Mouse (Mus musculus) gastrocnemius, postnatal 4 days (tissue): ENCODE results near the gene Ten1. TPM values are rescaled to one million over a fixed set of nuclear protein-coding genes. Genes with fewer than 3 reads are reported as not detected.

Experiments
- DNase-seq, 2 experiments: peaks; one replicate each; pipeline ENCODE4 v3.0.0; 2021 to 2022; ENCODE audit warnings: low spot score in 2 of 2, mixed read lengths in 2 of 2
- total RNA-seq, 2 experiments: library from RNA; stranded (reverse); gene quantifications; 2 replicates each; pipeline ENCODE4 v1.2.3; 2021

Gene Ten1
- total RNA-seq, 2 experiments from 2014 or later = 29.2 to 38.6 TPM

DNA sequence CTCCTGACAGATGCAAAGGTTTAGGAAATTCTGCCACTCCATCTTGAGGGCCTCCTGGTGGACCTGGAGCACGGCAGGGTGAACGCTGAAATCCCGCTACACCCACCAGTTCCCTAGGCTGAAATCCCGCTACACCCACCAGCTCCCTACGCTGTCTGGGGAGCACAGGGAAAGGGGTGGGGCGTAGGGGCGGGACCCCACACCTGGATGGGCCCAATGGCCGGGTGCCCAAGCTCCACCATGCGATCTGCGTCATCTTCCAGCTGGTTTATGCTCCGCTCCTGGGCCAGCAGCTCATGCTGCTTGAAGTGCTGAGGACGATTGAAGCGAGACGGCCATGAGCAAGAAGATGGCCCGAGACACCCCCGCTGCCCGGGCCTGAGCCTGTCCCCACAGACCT is 33.8 kb downstream of the Ten1 start:
- DNase-seq = no peak

GRCm38 (mm10) chr11:116234901-116235300 is 36.2 kb downstream of the Ten1 start:
- DNase-seq = no peak

GRCm38 (mm10) chr11:116237742-116238395 is 39.2 kb downstream of the Ten1 start, which contains the start of gene Evpl:
TSS of gene Evpl (minus strand) at chr11:116238077.
- DNase-seq = no peak

DNA sequence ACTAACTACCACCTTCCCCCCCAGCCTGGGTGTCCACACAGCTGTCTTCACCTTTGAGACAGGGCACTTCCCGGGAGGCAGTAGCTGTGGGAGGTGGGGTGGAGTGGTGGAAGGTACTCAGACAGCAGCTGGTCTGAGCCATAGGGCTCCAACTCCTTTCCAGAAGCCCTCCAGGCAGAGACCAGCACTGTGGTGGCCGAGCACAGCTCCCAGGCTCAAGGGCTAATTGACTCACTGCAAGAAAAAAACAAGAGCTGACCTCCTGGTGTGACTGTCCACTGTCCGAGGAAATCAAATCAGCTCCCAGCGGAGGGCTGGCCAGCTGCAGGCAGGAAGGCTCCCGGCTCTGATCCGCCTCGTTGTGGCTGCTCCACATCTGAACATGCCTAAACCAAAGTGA is 41.1 kb downstream of the Ten1 start:
- no peak for DNase-seq

DNA sequence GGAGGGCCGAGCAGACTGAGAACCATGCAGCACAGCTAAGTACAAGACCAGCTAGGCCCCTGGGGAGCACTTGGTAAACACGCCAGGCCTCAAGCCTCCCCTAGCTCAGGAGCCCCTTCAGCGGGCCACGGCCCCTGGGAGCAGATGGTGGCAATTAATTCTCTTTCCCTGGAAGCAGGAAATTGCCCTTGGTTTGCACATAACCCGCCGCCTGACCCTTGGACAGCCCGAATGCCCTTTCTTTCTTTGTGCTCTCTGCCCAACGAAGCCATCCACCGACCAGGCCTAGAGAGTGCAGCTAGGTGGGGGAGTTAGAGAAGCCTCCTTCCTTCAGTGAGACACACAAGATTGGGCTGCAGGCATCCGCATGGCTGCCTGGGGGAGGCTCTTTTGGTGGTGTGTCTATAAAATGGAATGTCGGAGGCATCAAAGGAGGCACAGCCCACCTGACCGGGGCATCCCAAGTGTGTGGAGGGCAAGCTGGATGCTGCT is 43.1 kb downstream of the Ten1 start:
- no peak for DNase-seq

- no peak for DNase-seq
Observed at GRCm38 (mm10) chr11:116244580-116244979, 45.9 kb downstream of the Ten1 start.

GRCm38 (mm10) chr11:116245616-116246015 is 47.0 kb downstream of the Ten1 start:
- no peak for DNase-seq

GRCm38 (mm10) chr11:116247502-116248222 is 49.0 kb downstream of the Ten1 start:
- no peak for DNase-seq

- no peak for DNase-seq
Observed at GRCm38 (mm10) chr11:116250898-116251297, 52.2 kb downstream of the Ten1 start.

DNA sequence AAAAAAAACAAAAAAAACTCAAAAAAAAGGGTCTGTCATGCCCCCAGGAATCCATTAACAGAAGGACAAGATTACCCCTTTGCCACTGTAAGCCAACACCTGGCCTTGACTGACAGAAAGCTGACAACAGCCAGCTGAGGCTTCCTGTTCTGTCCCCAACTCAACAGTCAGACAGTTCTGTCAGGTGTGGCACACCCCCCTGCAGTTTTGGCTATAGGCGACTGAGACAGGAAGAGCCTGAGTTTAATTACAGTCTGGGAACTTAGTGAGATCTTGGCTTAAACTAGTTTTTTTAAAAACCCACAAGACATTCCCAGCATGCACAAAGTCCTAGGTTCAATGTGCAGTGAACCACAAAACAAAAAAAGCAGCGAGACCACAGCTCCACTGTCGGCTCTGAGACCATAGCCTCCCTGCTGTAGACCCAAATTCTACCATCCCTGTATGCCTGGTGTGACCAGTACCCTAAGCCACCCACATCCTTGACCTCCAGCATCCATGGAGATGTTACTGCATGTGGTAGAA is 54.5 kb downstream of the Ten1 start:
- no peak for DNase-seq

GRCm38 (mm10) chr11:116254627-116255026 is 56.0 kb downstream of the Ten1 start:
- DNase-seq = no peak

GRCm38 (mm10) chr11:116255090-116255981 is 56.7 kb downstream of the Ten1 start:
- DNase-seq = no peak

DNA sequence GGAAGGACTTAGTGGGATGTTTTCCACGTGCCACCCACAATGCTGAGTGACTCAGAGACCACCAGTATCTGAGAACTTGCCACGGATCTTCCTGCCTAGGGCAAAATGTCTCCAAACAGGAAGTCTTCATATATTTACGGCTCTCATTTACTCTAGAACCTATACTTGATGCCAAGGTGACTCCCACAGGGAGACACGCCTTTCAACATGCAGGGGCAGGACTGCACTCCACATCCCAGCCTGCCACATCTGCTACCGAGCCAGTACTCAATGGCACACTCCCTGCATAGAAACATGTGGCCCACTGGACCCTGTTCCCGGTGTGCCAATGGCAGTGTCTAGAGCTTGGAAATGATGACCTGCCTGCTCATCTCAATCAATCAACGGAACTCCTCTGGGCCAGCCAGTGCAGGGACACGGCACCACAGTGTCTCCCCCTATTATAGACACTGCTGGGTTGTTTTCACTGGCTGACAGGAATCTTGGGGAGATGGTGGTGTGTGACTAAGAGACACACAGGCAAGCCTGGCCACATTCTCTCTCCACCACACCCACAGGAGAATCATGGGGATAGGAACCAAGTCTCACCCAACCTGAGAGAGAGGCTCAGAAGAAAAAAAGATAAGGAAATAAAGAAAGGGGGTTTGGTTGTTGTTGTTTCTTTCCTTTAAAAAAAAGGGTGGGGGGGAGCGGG is 57.5 kb downstream of the Ten1 start:
- no peak for DNase-seq

- no peak for DNase-seq
Observed at GRCm38 (mm10) chr11:116259461-116259860, 60.8 kb downstream of the Ten1 start.

GRCm38 (mm10) chr11:116260259-116260658 is 61.6 kb downstream of the Ten1 start:
- no peak for DNase-seq

Other genes starting within 250 kb of the Ten1 start
- 1 to 10 TPM; 5.1 to 6.2 TPM for gene Itgb4, start 224.1 kb upstream of the Ten1 start, total RNA-seq
- 10 to 100 TPM; 32.7 to 40.0 TPM for gene Galk1, start 186.1 kb upstream of the Ten1 start, total RNA-seq
- gene H3f3b, start 170.9 kb upstream of the Ten1 start, total RNA-seq = 100 to 1,000 TPM; 383 to 437 TPM
- 10 to 100 TPM; 25.9 to 26.0 TPM for gene Unk, start 168.5 kb upstream of the Ten1 start, total RNA-seq
- gene Unc13d, start 120.9 kb upstream of the Ten1 start, total RNA-seq = 1 to 10 TPM; 1.1 to 2.0 TPM
- 10 to 100 TPM; 63.0 to 63.4 TPM for gene Wbp2, start 111.9 kb upstream of the Ten1 start, total RNA-seq
- gene Trim47, start 71.6 kb upstream of the Ten1 start, total RNA-seq = 10 to 100 TPM; 48.1 to 48.8 TPM
- gene Trim65, start 67.7 kb upstream of the Ten1 start, total RNA-seq = 1 to 10 TPM; 4.2 to 4.6 TPM
- gene Mrpl38, start 60.0 kb upstream of the Ten1 start, total RNA-seq = 10 to 100 TPM; 47.0 to 50.6 TPM
- gene Fbf1, start 30.7 kb upstream of the Ten1 start, total RNA-seq = 10 to 100 TPM; 26.6 to 27.5 TPM
- gene Acox1, start 190 bp downstream of the Ten1 start, total RNA-seq = 10 to 100 TPM; 45.6 to 47.5 TPM
- gene Evpl, start 39.2 kb downstream of the Ten1 start, total RNA-seq = under 1 TPM; 0.41 to 0.47 TPM
- 10 to 100 TPM; 94.2 to 94.6 TPM for gene Srp68, start 75.4 kb downstream of the Ten1 start, total RNA-seq
- under 1 TPM; 0.37 to 0.75 TPM for gene Galr2, start 82.1 kb downstream of the Ten1 start, total RNA-seq
- gene Exoc7, start 108.4 kb downstream of the Ten1 start, total RNA-seq = 10 to 100 TPM; 87.9 to 99.9 TPM
- under 1 TPM; 0.29 to 0.31 TPM for gene Foxj1, start 136.5 kb downstream of the Ten1 start, total RNA-seq
- gene Rnf157, start 214.2 kb downstream of the Ten1 start, total RNA-seq = 10 to 100 TPM; 32.8 to 37.3 TPM
- 10 to 100 TPM; 44.6 to 45.1 TPM for gene Ubald2, start 235.2 kb downstream of the Ten1 start, total RNA-seq